Mouse (Mus musculus): ENCODE measurements around the gene Olfr345. TPM values are rescaled to one million over a fixed set of nuclear protein-coding genes. Genes with fewer than 3 reads are reported as not detected.

Gene Olfr345
- polyA plus RNA-seq (2016; fragmentation: Nextera tagmentation; extraction: Ambion mirVana), result not detected in 2 replicates

DNA sequence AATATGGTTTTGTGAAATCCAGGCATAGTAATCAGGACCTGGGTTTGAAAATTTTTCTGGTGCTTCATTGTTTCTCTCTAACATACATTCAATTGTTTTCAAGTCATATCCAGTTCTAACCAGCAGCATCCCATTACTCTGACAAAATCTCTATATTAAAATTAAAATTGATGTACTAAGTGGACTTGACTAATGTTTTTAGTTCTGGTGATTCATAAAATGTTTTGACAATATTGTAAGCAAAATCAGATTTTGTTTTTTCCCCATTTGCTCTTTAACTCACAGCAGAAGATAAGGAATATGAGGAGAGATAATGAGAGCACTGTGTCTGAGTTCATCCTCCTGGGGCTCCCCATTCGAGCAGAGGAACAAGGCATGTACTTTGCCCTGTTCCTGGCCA is at the start of gene Olfr345:
TSS of gene Olfr345 (plus strand) at position 301 of the 400 bp plus-strand sequence.
- H3K9ac ChIP-seq, result no peak within 1 kb of the TSS
- H3K36me3 ChIP-seq, result no peaks in the 10 kb centered on the region
- H3K27me3 ChIP-seq, result no peaks in the 10 kb centered on the region
- H3K27ac ChIP-seq, result no peak within 1 kb of the TSS
- no peak within 1 kb of the TSS for H3K4me2 ChIP-seq (replicated peaks)
- H3K9me3 ChIP-seq (replicated peaks), result peaks cover 13% of the 10 kb centered on the region
- 75% methylated on average over 1 of the region's 1 CpGs for WGBS
- no peak within 1 kb of the TSS for H3K4me3 ChIP-seq
- no peaks in the 10 kb centered on the region for H3K4me1 ChIP-seq
- ATAC-seq (ENCODE audit: low FRiP score), result no peak

DNA sequence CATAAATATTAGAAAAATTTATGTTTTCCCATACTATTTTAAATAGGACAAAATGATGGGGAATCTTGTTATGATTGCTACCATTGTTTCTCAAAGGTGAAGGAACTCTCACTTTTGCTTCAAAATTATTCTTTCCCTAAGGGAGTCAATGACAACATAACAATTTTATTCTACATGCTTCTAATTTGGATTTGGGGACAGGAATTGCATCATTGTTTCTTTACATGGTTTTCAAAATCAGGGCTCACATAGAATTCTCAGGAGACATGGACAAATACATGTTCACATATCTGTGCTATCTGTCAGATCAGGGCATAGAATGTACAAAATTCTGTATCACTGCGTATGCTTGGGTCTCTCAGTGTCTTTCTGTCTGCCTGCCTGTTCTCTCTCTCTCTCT is 45.6 kb downstream of the Olfr345 start, which contains the start of gene Olfr346:
TSS of gene Olfr346 (plus strand) at position 301 of the 400 bp plus-strand sequence.
- WGBS, result 80% methylated on average over 1 of the region's 1 CpGs
- no peak within 1 kb of the TSS for H3K27ac ChIP-seq
- no peak within 1 kb of the TSS for H3K9ac ChIP-seq
- no peaks in the 10 kb centered on the region for H3K27me3 ChIP-seq
- no peak for ATAC-seq (ENCODE audit: low FRiP score)
- peaks cover 12% of the 10 kb centered on the region for H3K9me3 ChIP-seq (replicated peaks)
- no peaks in the 10 kb centered on the region for H3K4me1 ChIP-seq
- no peaks in the 10 kb centered on the region for H3K36me3 ChIP-seq
- H3K4me2 ChIP-seq (replicated peaks), result no peak within 1 kb of the TSS
- H3K4me3 ChIP-seq, result no peak within 1 kb of the TSS

Other genes with a start within 250 kb of the Olfr345 start
- not detected in 2 replicates for gene Olfr339, start 221.1 kb upstream of the Olfr345 start, polyA plus RNA-seq (2016; fragmentation: Nextera tagmentation; extraction: Ambion mirVana)
- gene Olfr340, start 187.5 kb upstream of the Olfr345 start, polyA plus RNA-seq (2016; fragmentation: Nextera tagmentation; extraction: Ambion mirVana), result not detected in 2 replicates
- gene Olfr341, start 157.6 kb upstream of the Olfr345 start, polyA plus RNA-seq (2016; fragmentation: Nextera tagmentation; extraction: Ambion mirVana), result not detected in 2 replicates
- gene Olfr342, start 115.0 kb upstream of the Olfr345 start, polyA plus RNA-seq (2016; fragmentation: Nextera tagmentation; extraction: Ambion mirVana), result not detected in 2 replicates
- not detected in 2 replicates for gene Olfr344, start 73.4 kb upstream of the Olfr345 start, polyA plus RNA-seq (2016; fragmentation: Nextera tagmentation; extraction: Ambion mirVana)
- not detected in 2 replicates for gene Olfr346, start 45.7 kb downstream of the Olfr345 start, polyA plus RNA-seq (2016; fragmentation: Nextera tagmentation; extraction: Ambion mirVana)
- gene Olfr347, start 91.9 kb downstream of the Olfr345 start, polyA plus RNA-seq (2016; fragmentation: Nextera tagmentation; extraction: Ambion mirVana), result not detected in 2 replicates
- not detected in 2 replicates for gene Olfr348, start 144.2 kb downstream of the Olfr345 start, polyA plus RNA-seq (2016; fragmentation: Nextera tagmentation; extraction: Ambion mirVana)
- not detected in 2 replicates for gene Olfr50, start 150.5 kb downstream of the Olfr345 start, polyA plus RNA-seq (2016; fragmentation: Nextera tagmentation; extraction: Ambion mirVana)
- not detected in 2 replicates for gene Olfr3, start 177.0 kb downstream of the Olfr345 start, polyA plus RNA-seq (2016; fragmentation: Nextera tagmentation; extraction: Ambion mirVana)
- gene Olfr350, start 206.3 kb downstream of the Olfr345 start, polyA plus RNA-seq (2016; fragmentation: Nextera tagmentation; extraction: Ambion mirVana), result not detected in 2 replicates
- gene Olfr351, start 222.6 kb downstream of the Olfr345 start, polyA plus RNA-seq (2016; fragmentation: Nextera tagmentation; extraction: Ambion mirVana), result not detected in 2 replicates
- gene Olfr352, start 228.4 kb downstream of the Olfr345 start, polyA plus RNA-seq (2016; fragmentation: Nextera tagmentation; extraction: Ambion mirVana), result not detected in 2 replicates

All from hindbrain, embryonic 12.5 days (tissue).